Mouse (Mus musculus) telencephalon, adult 2 months (tissue): ENCODE data around the gene Atp5g2.
"Not testable (repeated sequence)": the region's sequence is repeated elsewhere in the genome, so short reads cannot be mapped to it uniquely, and the experiment has no call there.

Experiments
- DNase-seq: peaks from one replicate; pipeline ENCODE4 v3.0.0-alpha.2; 2011; ENCODE audit warnings: low read depth, low spot score

Atp5g2 gene

DNA sequence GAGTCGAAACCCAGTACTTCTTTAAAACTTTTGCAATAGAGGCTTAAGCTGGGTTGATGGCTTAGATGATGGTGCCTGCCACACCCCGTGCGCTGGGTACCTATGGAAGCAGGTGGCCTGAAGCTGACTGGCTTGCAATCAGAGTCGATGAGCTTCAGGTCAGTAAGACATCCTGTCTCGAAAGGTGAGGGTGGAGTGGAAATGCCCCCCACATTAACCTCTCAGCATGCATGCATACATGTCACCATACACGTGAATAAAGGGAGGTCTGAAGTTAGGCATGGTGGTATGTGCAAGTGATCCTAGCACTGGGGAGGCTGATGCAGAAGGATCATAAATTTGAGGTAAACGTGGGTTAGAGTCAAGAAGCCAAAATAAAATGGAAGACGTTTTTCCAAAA lies 2.6 kb downstream of the Atp5g2 start:
- no peak for DNase-seq

DNA sequence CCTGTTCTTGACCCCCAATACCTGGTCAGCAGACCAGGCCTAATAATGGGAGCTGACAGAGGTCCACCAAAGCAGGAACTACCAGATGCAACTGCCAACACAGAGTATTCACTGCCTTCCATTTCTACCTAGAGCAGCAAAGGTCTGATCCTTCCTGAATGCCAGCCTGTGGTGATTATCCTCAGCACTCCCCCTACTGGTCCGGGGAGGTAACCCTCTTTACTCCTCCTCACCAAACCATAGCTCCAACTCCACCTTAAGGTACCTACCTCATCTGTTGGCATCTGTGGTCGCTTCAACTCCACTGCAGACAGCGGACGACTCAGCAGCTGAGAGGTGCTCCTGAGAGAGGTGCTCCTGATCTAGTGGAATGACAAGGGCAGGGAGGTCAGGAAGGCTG lies 6.7 kb downstream of the Atp5g2 start:
- DNase-seq = no peak

DNA sequence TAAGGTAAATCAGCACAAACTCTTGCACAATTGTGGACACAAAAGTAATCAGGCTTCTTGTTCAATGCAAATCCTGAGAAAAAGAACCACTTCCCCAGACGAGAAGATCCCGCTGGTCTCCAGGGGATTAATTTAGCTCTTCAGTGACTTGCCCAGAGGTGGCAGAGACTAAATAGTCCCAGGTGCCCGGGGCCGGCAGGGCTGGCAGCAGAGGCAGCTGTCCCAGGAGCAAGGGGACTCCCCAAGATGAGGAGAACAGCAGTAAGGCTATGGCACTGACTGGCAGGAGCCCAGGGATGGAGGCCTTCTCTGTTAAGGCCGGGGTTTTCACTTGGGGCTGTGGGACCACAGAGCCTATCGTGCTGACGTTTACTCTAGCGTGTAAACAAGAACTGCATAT lies 8.3 kb downstream of the Atp5g2 start:
- DNase-seq = no peak

DNA sequence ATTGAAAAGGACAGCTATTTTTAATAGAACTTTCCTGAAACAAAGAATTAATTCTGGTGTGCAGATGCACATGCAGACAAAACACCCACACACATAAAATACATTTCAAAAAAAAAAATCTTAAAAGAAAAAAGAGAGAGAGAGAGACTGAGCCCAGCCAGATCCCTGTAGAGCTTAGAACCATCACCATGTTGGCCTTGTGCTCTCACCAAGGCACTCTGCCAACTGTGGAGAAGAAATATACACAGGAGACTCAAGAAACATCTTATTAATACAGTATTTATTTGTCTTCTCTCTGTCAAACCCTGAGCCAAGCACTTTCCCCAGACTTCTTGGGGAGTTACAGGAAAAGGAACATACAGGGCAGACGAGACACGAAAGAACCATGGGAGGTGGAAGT lies 9.6 kb downstream of the Atp5g2 start:
- not testable (repeated sequence) for DNase-seq

DNA sequence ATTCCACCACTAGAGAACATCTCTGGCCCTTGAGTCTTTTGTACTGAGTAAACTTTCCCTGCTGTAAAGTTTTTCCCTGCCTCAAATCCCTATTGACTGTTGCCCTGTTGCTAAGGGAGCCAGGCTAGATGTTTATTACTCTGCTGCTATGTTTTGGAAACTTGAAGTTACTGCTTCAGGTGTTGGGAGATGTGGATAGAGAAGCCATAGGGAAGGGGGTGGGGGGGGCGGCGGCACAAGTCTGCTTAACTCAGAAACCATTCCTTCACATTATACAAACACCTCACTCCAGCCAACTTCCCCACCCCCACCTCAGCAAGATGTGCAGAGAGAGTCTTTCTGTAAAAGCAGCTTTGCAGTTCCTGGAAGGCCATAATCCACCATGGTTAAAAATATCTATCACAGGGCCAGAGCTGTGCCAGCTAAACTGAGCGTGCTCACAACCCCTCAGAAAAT lies 14.2 kb downstream of the Atp5g2 start:
- DNase-seq = peak; percentile 80

DNA sequence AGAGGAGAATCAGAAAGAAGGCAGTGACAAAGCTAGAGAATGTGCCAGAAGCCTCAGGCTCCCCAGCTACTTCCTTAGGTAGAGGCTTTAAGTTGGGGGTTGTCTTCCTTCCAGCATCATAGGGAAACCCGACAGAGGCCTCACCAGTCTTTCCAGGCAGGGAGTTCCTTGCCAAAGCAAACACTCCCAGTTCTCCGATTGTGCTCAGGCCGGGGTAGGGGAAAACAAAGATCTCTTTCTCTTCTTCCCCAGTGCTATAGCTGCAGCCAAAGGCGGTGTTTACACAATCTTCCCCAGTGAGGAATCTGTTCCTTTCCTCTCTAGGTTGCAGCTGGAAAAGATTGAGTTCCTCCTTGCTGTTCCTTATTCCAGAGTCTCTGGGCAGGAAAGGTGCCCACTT lies 15.5 kb downstream of the Atp5g2 start:
- DNase-seq = no peak

DNA sequence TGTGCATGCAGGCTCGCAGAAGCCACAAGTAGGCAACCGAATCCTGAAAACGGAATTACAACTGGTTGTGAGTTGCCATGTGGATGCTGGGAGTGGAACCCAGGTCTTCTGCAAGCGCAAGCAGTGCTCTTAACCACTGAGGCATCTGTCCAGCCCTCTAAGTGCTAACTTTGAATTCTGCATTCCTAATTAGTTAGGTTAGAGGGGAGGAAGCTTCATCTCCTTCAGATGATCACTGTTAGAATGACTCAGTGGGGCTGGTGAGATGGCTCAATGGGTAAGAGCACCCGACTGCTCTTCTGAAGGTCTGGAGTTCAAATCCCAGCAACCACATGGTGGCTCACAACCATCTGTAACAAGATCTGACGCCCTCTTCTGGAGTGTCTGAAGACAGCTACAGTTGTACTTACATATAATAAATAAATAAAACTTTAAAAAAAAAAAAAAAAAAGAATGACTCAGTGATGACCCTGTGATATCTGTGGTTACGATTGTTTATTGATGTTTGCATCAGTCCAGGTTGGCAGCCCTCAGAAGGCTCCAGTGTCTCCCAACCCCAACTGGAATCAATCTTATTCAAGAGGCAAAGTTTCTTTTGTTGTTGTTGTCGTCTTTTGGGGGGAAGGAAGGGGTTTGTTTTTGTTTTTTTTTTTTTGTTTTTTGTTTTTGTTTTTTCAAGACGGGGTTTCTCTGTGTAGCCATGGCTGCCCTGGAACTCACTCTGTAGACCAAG lies 20.1 kb downstream of the Atp5g2 start:
- DNase-seq = not testable (repeated sequence)

DNA sequence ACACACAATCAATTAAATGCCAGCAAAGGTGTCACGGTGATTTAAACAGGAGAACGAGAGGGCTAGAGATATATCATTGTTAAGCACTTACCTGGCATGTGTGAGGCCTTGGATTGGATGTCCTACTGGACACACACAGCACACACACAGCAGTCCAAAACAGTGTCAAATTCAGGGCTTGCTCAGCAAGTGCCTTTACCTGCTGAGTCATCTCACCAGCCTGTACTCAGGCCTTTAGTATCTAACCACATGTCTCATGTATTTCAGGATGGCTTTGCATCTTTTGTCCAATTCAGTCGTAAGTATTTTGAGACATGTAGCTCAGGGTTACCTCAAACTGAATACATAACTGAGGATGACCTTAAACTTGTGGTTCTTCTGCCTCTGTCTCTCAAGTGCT lies 21.0 kb downstream of the Atp5g2 start:
- DNase-seq = no peak

DNA sequence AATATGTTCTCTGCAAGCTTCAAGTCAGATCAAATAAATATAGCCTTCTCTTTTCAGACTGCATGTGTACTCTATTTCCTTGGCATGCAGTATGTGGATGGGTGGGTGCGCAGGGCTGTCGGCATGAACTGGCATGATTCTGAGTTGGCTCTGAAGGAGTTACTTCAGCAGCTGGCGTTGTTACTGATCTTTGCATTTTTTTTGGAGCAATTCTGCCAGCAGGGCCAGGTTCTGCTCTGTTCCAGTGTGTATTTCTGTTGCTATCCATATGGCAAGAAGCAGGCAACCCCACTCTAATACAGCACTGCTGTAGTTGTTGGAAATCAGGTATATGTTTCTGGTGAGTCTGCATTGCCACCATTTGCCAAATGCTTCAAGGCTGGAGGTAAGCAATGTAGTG lies 36.3 kb downstream of the Atp5g2 start:
- DNase-seq = peak; percentile 89

DNA sequence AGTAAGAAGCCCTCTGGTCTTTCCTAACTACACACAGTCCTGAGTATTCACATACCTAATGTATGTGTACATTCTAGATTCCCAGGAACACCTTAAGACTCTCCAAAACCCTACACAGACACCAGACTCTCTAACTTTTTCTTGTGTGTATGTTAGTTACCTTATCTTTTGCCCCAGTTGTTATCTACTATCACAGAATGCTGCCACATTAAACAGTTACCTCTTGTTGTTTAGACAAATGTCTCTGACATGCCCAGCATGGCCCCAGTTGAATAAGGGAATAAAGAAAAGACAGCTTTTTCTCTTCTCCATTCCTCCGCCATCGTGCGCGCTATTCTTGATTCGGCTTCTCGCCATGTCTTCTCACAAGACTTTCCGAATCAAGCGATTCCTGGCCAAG lies 37.5 kb downstream of the Atp5g2 start:
- no peak for DNase-seq

DNA sequence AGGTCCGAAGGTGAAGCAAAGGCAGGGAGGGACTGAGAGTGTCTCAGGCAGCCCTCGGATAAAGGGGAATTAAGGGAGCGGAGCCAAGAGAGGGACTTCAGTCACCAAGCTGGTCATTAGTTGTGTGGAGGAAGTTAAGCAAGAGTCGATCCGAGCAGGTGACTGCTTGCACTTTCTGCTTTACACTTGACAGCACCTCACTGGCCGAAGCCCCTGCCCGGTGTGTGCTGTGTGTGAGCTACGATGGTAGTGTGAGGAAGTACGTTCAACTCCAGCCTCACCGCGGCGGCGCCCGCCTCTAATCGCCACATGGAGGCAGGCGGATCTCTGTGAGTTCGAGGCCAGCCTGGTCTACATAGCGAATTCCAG lies 46.5 kb downstream of the Atp5g2 start:
- DNase-seq = no peak

DNA sequence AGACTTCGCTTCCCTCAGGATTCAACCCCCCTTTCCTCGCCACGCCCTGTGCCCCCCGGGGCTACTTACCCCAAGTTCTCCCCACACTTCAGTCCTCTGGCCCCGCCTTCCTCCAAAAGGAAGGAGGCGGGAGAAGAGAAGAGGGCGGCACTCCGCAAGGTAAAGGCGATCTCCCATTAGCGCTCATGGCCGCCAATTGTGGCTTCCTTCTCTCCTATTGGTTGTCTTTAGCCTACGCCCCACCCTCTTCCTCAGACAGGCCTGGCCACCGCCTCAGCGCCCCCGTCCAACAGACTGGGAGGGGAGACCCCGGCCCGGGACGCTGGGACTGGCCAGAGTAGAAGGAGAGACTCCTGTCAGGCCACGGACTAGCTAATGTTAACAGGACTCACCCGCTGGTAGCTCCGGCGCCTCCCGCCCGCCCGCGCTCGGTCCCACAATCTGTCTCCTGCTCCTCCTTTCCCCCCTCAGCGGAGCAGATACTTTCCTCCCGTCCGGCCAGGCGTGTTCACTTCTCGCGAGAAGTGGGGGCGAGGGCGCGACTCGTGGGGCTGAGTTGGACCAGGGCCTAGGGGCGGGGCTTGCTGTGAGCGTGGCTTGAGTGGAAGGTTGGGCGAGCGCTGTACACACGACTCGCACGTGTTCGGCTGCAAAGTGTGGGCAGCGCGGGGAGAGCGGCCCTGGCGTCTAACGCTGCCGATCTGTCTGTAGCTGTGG lies 47.0 kb downstream of the Atp5g2 start, which contains the start of the genes Gm28047 and Atf7:
Gene Gm28047, minus strand, starts transcription at position 98 of the 717 bp plus-strand sequence.
Gene Atf7, minus strand, starts transcription at position 495 of the 717 bp plus-strand sequence.
- DNase-seq = peak; percentile 97

DNA sequence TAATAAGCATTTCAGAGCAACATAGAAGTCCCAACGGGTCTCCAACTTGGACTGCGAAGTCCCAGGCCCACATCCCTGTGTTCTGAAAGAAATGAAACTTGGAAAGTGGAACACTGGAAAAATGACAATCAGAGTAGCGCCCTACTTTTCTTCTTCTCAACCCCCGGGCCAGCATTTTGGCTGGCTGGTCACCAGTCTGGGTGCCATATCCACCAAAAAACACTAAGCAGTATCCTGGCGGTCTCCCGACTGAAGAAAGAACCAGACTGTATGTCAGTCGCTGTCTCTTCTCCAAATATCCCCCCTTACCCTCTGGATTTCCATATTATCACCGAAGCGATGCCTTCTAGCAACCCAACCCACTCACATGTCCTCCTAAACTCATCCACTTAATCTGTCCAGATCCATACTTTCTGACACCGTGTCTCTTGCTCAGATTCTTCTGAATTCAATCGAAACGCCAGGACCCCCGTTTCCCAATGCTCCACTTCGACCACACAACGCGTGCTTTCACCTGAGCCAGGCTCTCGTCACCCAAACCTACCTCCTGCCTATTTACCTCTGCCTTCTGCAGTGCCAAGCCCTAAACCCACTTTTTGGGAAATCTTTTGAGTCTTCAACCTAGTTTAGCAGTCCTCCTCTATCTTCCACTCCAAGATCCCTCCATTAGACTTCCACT lies 47.7 kb downstream of the Atp5g2 start:
- no peak for DNase-seq

DNA sequence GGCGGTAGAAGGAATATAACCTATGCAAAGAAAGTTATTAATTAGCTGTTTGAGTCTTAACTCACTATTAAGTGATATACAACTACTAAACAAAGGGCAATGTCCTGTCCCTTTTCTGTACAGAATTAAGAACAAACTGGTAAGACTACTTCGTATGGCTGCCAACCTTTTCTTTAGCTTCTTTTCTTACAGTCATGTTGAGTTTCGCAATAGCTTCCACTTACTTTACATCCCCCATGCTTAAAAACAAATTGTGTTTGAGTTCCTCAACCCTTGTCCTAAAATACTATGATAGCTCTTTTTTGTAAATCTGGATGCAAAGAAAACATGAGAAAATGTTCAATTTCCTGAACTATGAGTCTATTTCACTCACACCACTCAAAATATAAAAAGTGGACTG lies 49.0 kb downstream of the Atp5g2 start:
- DNase-seq = no peak

DNA sequence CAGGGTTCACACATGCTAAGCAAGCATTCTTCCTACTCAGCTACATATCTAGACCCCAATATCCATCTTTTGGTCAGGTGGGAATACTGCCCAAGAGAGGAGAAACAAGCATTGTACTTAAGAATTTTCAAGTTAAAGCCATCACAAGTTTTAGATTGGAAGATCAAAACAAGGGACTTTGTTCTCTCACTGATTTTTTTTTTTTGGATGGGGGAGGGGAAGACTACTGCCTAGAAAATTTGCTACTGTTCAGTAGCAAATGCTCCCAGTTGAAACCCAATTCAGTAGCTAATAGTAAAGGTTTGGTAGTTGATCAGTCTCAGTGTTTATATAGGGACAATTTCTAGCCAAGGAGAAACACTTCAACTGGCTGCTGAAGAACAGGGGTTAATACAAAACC lies 49.6 kb downstream of the Atp5g2 start:
- DNase-seq = no peak

DNA sequence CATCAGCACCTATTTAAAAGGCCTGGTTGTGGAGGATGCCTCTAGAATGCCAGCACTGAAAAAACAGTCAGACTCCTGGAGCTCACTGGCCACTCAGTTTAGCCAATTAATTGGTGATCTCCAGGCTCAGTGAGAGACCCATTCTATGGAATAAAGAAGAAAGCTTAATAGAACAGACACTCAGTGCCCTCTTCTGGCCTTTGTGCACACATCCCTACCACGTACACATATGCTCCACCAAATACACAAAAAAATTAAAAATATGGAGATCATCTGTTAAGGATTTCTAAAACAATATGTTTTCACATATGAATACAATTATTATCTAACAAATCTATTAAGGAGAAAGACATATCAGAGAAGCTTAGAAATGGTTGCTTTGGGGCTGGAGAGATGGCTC lies 51.4 kb downstream of the Atp5g2 start:
- no peak for DNase-seq

DNA sequence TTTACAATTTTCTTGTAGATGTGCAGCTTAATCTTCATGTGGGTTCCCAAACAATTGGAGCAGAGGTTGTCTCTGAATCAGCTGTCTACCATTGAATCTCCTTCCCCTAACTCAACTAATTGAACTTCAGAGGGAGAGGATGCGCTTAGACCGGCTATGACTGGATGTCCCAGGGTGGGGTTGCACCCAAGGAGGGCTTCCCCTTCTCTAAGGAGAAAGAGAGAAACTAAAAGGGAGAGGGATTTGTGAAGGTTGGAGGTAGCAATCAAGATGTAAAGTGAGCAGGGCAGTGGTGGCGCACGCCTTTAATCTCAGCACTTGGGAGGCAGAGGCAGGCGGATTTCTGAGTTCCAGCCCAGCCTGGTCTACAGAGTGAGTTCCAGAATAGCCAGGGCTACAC lies 52.7 kb downstream of the Atp5g2 start:
- DNase-seq = no peak

DNA sequence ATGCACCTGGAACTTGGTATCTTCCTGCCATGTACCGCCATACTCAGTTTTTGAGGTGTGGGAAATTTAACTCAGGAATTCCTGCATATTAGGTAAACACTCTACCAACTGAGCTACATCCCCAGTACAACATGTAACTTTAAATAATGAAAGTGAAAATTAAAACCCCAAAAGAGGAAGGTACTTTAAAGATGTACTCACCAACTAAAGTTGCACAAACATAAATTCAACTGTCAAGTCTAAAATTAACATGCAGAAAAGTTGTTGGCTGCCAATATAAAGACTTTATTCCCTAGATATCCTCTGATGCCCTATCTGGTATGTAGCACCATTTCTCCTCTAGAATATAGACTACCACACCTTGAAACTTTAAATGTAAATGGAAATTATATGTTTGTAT lies 54.5 kb downstream of the Atp5g2 start:
- DNase-seq = no peak

DNA sequence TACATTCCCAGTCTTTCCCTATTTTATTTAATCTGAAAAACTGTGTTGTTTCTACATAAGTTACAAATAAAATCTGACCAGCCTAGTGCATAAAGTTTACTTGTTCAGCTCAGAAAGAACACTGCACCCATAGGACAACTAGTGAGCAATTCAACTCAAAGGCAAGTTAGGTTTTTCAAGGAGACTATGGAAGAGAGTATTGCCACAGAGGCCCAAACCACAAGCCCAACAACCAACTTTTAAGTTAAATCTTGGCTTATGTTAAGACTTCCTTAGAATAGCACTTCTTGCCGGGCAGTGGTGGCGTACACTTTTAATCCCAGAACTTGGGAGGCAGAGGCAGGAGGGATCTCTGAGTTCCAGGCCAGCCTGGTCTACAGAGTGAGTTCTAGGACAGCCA lies 56.0 kb downstream of the Atp5g2 start:
- no peak for DNase-seq

DNA sequence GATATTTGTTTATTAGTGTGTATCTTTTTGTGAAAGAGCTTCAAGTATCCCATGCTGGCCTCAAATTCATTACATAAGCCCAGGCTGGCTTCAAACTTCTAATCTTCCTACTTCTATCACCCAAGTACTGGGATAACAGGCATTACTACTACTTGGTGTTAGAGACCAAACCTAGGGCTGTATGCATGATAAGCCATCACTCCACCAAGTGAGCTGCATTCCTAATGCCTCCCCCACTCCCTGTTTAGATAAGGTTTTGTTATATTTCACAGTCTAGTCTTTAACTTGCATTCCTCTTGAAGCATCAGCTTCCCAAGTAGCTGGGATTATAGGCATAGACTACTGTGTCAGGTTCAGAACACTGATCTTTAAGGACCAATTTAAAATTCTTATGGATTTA lies 57.9 kb downstream of the Atp5g2 start:
- DNase-seq = no peak

DNA sequence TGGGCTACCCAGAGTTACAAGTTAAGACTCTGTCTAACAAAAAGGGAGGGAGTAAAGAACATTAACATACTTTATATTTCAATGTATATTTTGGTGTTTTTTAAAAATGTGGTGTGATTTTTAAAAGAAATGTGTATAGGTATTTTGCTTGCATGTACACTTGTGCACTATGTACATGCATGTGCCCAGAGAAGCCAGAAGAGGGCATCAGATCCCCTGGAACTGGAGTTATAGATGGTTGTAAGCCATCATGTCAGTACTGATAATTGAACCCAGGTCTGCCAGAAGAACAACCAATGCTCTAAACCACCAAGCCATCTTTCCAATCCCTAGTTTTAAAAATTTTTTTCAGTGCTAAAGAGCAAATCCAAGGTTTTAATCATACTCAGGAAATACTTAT lies 59.2 kb downstream of the Atp5g2 start:
- no peak for DNase-seq
